Mouse (Mus musculus) liver, embryonic 14.5 days (tissue): ENCODE results near the gene Ctnnd2.

Experiments used
- CTCF ChIP-seq: IDR thresholded peaks from 2 replicates; pipeline ENCODE4 v1.5.1; 2016; ENCODE audit warnings: antibody characterized with exemption, low read depth, control low read depth
- EP300 ChIP-seq: IDR thresholded peaks from 2 replicates; pipeline ENCODE4 v1.6.1; 2016; ENCODE audit warnings: antibody characterized with exemption, low read depth

GRCm38 (mm10) chr15:30275721-30276120 is 103.3 kb downstream of the Ctnnd2 start:
- no peak for TF ChIP-seq CTCF
- TF ChIP-seq EP300: no peak
